Mouse (Mus musculus) C2C12 (cell line): ENCODE measurements at regions not wholly inside any gene's neighbourhood (a gene's known extent, or its start where the extent isn't known, plus 50 kb on each side); places are given as distances from the start of the nearest gene placed in this dataset.

Experiments used
- CEBPB ChIP-seq: IDR thresholded peaks from one replicate; pipeline ENCODE4 v1.6.1; 2011; ENCODE audit warnings: low read depth, mild to moderate bottlenecking, control low read depth, moderate library complexity
- CTCF ChIP-seq: IDR thresholded peaks from one replicate; pipeline ENCODE4 v1.5.1; 2011; ENCODE audit not compliant: control insufficient read depth, insufficient read depth, insufficient read length
- FOSL1 ChIP-seq: IDR thresholded peaks from one replicate; pipeline ENCODE4 v1.8.0; 2011; ENCODE audit warnings: mild to moderate bottlenecking, low read length; ENCODE audit not compliant: poor library complexity, insufficient read depth, severe bottlenecking
- MAX ChIP-seq: IDR thresholded peaks from one replicate; pipeline ENCODE4 v1.6.1; 2011; ENCODE audit warnings: mild to moderate bottlenecking, control low read depth
- MYOD1 ChIP-seq: IDR thresholded peaks from one replicate; pipeline ENCODE4 v1.6.1; 2011; ENCODE audit warnings: low read depth; ENCODE audit not compliant: control insufficient read depth, insufficient read length
- USF1 ChIP-seq: IDR thresholded peaks from one replicate; pipeline ENCODE4 v1.6.1; 2011; ENCODE audit warnings: low read depth, mild to moderate bottlenecking, control low read depth, moderate library complexity

- TF ChIP-seq CTCF (no peak), USF1 (no peak), CEBPB (no peak), FOSL1 (no peak), MAX (no peak), MYOD1 (no peak)
Measured at GRCm38 (mm10) chr2:173392557-173393323, 116.4 kb upstream of the Pmepa1 start.
